Mouse (Mus musculus) B cell, adult (primary cell): Measurements from ENCODE around the gene Igsf8. TPM values are rescaled to one million over a fixed set of nuclear protein-coding genes. Genes with fewer than 3 reads are reported as not detected.

Source experiments
- total RNA-seq: library from RNA; stranded (reverse); gene quantifications from 4 replicates; pipeline ENCODE4 v1.2.4, GENCODE M21; 2023; ENCODE audit not compliant: inconsistent age

The Igsf8 gene
- 24.2 to 34.3 TPM (median 25.5 TPM) in 4 replicates for total RNA-seq

DNA sequence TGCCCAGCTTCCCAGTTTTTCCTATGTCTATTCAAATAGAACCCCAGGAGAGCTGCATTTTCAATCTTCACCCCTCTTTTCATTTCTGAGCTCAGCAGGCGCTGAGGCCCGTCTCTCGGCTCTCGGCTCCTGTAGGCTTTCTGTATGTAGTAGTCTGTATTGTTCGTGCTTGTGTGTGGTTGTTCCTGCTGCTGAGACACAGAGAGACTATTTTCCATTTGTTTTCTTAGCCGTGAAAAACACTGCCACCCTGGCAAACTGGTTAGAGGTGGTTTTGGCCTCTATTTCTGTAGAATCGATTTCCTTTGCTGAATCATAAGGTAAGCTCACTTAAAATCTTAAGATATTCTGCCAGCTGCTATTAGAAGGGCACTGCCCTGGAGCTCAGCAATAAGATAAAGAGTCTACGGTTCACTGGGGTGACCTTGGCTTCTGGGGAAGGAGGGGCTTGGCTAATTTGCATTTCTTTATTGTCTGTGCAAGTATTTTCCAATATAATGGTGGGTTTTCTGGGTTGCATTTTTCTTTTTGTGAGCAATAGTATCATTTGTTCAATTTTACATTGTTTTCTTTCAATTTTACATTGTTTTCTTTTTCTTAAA is at the start of gene Igsf8:
Gene Igsf8 (plus strand): TSS at position 165 of the 602 bp plus-strand sequence.

DNA sequence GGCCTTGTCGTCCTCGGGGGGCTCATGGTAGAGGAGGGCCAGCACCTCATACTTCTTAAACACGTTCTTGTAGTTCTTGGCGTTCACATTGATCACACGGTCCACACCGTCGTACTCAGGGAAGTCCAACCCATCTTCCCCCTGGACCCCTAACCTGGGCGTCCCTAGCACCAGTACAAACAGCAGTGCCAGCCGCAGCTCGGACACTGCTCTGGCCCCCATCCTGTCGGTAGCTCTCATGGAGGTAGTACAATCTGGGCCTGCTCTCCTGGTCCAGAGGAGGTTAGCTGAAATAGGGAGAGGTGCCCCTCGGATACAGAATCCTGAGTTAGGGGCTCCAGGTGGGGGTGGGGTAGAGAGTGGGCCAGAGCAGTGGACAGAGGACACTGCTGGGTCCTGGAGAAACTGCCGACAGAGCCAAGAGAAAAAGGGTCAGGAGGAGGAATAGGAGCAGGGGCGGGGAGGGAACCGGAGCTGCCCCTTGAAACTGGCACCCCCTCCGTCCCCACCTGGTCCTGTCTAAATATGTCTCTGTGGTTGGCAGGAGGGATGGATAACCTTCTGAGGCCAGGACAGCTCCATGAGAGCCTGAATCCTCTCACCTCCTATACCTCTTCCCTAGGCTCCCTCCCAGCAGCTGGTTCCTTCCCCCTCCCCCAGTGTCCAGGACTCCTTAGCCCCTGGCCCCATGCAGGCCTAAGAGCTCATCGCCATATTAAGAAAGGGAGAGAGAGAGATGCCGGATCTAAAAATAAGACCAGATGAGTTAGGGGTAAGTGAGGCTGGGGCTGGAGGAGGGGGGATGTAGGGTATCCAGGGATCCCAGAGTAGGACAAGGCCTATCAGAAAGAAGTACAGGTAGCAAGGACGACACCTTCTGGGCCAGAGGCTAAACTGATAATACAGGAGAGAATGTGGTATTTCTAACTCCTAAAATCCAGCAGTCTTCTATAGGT is 41.7 kb upstream of the Igsf8 start, which contains the start of gene Casq1:
Gene Casq1 (minus strand): TSS at position 418 of the 956 bp plus-strand sequence.

GRCm38 (mm10) chr1:172258314-172258713 is 3.1 kb upstream of the Igsf8 start, which contains the start of gene Atp1a4:
Atp1a4 (minus strand) TSS chr1:172258414.

DNA sequence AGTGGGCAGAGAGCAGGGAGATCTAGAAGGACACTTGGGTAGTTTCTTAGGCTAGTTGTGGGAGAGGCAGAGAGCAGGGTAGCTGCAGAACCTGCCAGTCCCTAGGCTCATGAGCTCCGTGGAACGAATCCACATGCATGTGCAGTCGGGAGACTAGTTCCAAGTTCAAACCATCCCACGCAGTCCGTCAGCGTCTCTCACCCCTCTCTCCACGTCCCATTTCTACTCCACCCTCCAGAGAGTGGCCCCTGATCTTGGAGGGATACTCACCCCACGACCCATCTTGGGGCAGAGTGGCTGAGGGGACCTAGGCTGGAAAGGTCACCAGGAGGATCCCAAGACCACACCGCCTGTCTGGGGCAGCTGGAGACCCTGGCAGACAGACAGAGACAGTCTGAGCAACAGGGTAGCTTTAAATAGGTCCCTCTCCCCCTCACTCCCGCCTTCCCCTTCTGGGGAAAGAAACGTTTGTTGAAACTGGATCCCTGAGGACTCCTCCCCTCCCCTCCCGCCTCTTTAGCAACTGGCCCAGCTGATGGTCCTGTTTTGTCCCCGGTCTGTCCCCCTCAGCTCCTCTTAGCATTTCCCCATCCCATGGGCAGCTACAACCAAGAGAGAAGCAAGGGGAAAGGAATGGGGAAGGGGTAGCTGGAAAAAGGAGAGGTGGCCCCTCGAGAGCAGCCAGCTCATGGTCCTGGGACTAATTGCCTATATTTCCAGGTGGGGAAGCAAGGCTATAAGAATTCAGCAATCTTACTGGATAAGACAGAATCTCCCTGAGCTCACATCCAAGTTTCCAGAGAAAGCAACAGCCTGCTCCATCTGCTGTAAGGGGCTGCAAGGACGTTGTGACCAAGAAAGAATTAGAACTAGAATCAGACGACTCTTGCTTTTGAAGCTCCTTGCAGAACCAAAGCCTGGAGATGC is 36.4 kb downstream of the Igsf8 start, which contains the start of gene Atp1a2:
Gene Atp1a2 (minus strand): TSS at position 454 of the 927 bp plus-strand sequence.

DNA sequence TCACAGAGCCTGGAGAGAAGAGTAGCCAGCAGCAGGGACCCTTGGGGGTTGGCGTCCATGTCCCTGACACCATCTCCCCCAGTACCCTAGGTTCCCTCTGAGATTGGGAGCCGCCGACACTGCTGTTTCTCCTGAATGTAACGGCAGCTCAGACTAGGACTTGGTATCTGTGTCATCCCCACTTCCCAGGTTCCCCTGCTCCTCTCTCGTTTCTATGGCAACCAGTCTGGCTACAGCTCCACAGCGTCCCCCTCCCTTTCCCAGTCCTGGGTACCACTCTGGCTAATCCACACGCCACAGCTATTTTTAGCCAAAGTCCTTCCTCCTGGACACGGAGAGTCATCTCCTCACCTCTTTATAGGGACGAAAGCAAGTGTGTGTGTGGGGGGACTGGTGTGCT is 67.7 kb downstream of the Igsf8 start, which contains the start of gene Kcnj9:
Gene Kcnj9 (minus strand): TSS at position 188 of the 400 bp plus-strand sequence.

GRCm38 (mm10) chr1:172340729-172341321 is 79.4 kb downstream of the Igsf8 start, which contains the start of gene Kcnj10:
Kcnj10 (plus strand) TSS chr1:172341210.

Other genes starting within 250 kb of the Igsf8 start
- gene Vangl2, start 233.2 kb upstream of the Igsf8 start, total RNA-seq = 4.6 to 7.0 TPM (median 5.7 TPM) in 4 replicates
- not detected in 4 replicates for gene Nhlh1, start 204.1 kb upstream of the Igsf8 start, total RNA-seq
- gene Copa, start 179.1 kb upstream of the Igsf8 start, total RNA-seq = 158 to 164 TPM (median 162 TPM) in 4 replicates
- 89.7 to 105 TPM (median 96.5 TPM) in 4 replicates for gene Ncstn, start 178.8 kb upstream of the Igsf8 start, total RNA-seq
- 51.9 to 59.8 TPM (median 54.8 TPM) in 4 replicates for gene Pex19, start 134.9 kb upstream of the Igsf8 start, total RNA-seq
- gene Dcaf8, start 113.6 kb upstream of the Igsf8 start, total RNA-seq = 110 to 119 TPM (median 111 TPM) in 4 replicates
- 23.6 to 27.0 TPM (median 26.1 TPM) in 4 replicates for gene Pea15a, start 54.8 kb upstream of the Igsf8 start, total RNA-seq
- gene Casq1, start 41.8 kb upstream of the Igsf8 start, total RNA-seq = not detected in 4 replicates
- not detected in 4 replicates for gene Atp1a4, start 3.2 kb upstream of the Igsf8 start, total RNA-seq
- 0.10 TPM in 1 of 4 replicates, not detected in the others for gene Atp1a2, start 36.4 kb downstream of the Igsf8 start, total RNA-seq
- gene Kcnj9, start 67.7 kb downstream of the Igsf8 start, total RNA-seq = 0.16 TPM in 1 of 4 replicates, not detected in the others
- 0.87 to 2.0 TPM (median 1.2 TPM) in 4 replicates for gene Kcnj10, start 79.6 kb downstream of the Igsf8 start, total RNA-seq
- gene Pigm, start 114.9 kb downstream of the Igsf8 start, total RNA-seq = 29.2 to 30.4 TPM (median 29.7 TPM) in 4 replicates
- 0.78 to 3.9 TPM (median 2.9 TPM) in 4 replicates for gene Slamf9, start 213.7 kb downstream of the Igsf8 start, total RNA-seq
- 7.6 to 12.2 TPM (median 10.3 TPM) in 4 replicates for gene Igsf9, start 220.1 kb downstream of the Igsf8 start, total RNA-seq
- 117 to 134 TPM (median 125 TPM) in 4 replicates for gene Tagln2, start 238.4 kb downstream of the Igsf8 start, total RNA-seq